Mouse (Mus musculus): ENCODE results near the gene Nmb.

Gene Nmb

DNA sequence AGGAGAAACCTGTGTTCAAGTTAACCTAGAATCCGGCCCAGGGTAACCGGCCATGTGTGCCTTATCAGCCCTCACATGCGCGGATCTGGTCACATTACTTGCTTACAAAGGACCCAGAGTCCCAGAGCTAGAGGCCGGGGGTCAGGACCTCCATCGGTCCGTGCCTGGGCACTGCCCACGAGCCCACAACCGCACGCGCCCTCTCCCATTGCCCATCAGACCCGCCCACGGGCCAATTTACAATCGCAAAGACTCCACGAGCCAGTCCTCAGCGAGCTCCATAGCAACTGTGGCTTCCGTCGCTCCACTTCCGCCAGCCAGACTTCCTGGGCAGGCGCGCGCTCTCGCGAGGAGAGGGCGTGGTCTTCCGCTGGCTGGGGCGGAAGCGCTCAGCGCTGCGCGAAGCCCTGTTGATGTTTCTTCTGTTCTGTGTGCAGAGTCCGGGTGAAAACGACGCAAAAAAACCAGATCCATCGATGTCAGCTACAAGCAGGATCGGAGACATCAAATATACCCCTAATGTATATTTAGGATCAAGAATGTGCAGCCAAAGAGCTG, 3.9 kb downstream of the Nmb start, which contains the start of gene Wdr73:
Wdr73 (minus strand) TSS at position 326 of the 558 bp plus-strand sequence.
- in situ Hi-C loops (cut with MboI, MseI), result no loop called here

GRCm38 (mm10) chr7:80897721-80898120, 7.2 kb downstream of the Nmb start:
- in situ Hi-C loops (cut with MboI, MseI), result no loop called here

- in situ Hi-C loops (cut with MboI, MseI), result no loop called here
Observed at GRCm38 (mm10) chr7:80897134-80897533, 7.7 kb downstream of the Nmb start.

DNA sequence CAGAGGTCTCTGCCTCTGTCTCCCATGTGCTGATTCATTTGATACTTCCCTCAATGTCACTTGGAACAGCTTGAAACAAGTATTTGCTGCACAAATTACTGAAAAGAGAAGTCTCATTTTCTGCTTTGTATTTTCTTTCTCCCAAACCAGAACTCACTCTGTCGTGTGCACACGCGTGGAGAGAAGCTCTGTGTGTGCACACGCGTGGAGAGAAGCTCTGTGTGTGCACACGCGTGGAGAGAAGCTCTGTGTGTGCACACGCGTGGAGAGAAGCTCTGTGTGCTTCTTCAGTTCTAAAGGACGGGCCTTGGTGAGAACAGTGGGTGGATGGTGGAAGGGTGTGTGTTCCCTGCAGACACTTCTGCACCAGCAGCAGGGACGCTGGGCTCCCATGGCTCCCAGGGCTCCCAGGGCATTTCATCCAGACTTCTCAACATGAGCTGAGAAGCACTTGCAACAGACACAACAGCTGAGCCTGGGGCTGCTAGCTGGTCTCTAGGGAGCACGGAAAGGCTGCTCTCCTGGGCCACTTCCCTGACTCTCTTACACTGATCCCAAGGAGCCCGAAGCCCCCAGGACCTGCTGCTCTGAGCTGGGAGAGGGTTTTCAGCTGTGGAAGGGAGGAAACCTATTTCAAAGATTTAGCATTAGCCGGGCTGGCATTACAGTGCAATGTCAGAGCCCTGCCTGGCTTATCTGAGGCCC, 9.9 kb downstream of the Nmb start:
- in situ Hi-C loops (cut with MboI, MseI), result no loop called here

DNA sequence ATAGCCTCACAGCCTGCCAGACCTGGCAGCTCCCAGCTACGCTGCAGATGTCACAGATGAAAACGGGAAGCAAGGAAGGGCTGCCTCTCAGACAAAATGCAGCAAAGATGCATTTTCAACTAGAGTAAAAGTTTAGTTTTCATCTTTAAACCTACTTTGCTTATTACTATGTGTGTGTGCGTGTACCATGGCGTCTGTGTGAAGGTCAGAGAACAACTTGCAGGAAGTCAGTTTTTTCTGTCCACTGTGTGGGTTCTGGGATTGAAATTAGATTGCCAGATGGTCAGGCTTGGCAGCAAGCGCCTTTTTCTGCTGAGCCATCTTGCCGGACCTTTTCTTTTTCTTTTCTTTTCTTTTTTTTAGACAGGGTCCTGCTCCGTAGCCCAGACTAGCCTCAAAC, 10.7 kb downstream of the Nmb start:
- in situ Hi-C loops (cut with MboI, MseI), result no loop called here

DNA sequence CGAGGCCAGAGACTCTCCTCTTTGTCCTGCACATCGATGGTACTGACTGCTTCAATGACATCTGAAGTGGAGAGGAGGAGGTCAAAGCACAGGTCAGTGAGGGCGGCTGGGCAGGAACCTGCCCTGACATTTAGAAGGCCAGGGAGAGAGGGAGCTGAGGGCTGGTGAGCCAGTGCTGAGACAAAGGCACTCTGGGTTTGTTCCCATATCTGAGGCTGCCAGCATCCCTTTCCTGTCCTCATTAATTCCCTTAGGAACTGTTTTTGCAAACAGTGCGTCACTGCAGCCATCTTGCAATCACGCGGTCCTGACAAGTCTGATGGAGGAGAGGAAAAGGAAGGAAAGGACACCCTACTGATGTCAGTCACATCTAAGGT, 11.1 kb downstream of the Nmb start:
- in situ Hi-C loops (cut with MboI, MseI), result no loop called here

DNA sequence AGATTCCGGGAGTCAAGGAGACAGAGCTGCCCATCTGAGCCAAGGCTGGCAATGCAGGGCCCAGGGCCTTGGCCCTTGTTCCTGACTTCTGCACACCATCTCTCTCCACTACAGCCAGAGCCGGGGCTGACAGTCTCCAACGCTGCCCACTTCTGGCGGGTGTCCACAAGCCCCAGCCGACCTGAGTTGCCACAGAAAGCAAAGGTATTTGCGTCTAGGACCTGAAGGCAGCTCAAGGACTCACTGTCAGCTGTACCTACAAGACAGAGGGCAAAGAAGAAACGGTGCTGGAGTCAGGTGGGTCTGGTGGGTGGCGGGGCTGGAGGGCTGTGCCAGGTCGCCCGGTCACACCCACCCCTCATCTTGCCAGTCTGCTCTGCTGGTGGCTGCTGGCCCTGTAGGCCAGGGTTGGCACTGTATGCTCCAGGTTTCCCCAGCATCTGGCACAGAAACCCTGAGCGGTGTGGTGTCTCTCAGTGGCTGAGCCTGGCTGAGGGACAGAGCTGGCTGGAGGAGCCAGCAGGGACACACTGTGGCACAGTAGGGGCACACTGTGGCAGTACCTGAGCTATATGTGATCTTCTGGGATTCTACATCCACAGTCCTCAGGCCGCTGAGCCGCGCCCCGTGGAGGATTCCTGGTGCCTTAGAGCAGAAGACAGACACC, 11.7 kb downstream of the Nmb start:
- in situ Hi-C loops (cut with MboI, MseI), result no loop called here

DNA sequence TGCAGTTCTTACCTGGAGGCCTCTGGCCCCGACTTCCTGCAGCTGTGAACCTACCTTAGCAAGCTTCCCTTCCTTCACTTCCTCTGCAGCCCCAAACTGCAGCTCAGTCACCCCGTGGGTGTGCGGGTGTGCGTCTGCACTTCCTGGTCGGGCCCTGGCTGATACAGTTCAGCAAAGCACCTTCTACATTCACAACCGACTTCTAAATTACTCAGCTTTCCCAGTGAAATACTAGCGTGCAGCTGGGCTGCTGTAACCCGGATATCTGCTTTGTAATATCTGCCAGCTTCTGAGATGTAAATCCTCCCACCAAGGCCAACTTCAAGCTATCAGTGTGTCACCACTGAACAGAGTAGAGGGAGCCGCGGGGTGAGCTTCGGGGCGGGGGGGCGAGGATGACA, 15.0 kb downstream of the Nmb start:
- in situ Hi-C loops (cut with MboI, MseI), result loop anchor here (10.0 kb wide), 1 partner anchor 165 kb away; the partner anchor contains the start of gene Alpk3

DNA sequence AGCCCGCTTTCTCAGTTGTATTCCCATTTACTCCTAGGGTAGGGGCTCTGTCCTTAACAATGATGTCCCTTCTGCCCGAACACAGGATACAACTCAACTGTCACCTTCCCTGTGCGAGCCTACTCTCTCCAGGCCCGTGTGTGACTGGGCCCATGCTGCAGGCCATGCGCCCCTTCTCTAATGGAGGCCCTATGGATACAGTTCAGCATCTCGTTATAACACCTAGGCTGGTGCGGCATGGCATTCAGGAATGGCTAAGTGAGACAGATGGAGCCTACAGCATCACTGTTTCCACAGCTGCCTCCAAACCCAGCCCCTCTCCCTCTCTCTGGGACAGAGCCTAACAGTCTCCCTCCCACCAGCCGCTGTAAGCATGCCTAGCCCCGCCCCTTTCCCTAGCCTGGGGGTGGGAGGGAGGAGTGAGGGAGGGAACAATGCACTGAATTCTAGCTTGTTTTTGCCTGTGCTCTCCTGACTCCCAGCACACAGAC, 15.8 kb downstream of the Nmb start:
- in situ Hi-C loops (cut with MboI, MseI), result loop anchor here (10.0 kb wide), 1 partner anchor 166 kb away; the partner anchor contains the start of gene Alpk3

- in situ Hi-C loops (cut with MboI, MseI), result loop anchor here (10.0 kb wide), 1 partner anchor 166 kb away; the partner anchor contains the start of gene Alpk3
Observed at GRCm38 (mm10) chr7:80888595-80888994, 16.3 kb downstream of the Nmb start.

DNA sequence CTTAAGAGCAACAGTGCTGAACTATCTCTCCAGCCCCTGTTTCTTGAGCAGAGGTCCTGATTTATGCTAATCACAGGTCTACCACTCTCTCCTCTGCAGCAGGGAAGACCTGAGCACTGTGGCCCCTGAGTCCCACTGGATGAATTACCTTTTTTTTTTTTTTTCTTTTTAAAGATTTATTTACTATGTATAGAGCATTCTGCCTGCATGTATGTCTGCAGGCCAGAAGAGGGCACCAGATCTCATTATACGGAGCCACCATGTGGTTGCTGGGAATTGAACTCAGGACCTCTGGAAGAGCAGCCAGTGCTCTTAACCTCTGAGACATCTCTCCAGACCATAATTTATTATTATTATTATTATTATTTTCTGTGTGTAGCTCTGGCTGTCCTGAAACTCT, 19.2 kb downstream of the Nmb start:
- in situ Hi-C loops (cut with MboI, MseI), result loop anchor here (10.0 kb wide), 1 partner anchor 169 kb away; the partner anchor contains the start of gene Alpk3

GRCm38 (mm10) chr7:80882830-80883505, 21.9 kb downstream of the Nmb start:
- in situ Hi-C loops (cut with MboI, MseI), result loop anchor here (10.0 kb wide), 1 partner anchor 172 kb away; the partner anchor contains the start of gene Alpk3

- in situ Hi-C loops (cut with MboI, MseI), result no loop called here
Observed at GRCm38 (mm10) chr7:80875727-80876126, 29.1 kb downstream of the Nmb start.

- in situ Hi-C loops (cut with MboI, MseI), result no loop called here
Observed at GRCm38 (mm10) chr7:80873631-80874030, 31.2 kb downstream of the Nmb start.

DNA sequence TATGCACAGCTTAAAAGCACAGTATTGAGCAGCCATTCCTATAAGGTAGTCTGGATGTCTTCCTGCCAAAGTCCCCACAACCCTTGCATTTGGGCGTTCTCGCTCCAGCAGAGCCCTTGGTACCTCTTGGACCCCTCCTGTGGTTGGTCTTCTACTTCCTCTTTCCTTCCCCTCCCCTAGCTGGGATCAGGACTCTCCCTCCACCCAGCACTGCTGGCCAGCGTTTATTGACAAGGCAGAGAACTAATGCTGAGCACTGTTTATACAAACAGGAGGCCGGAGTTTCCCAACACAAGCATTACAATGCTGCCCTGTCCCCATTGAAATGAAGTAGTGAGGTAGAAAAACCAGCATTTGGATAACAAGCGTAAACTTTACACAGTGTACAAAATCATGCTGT, 31.8 kb downstream of the Nmb start:
- in situ Hi-C loops (cut with MboI, MseI), result no loop called here

DNA sequence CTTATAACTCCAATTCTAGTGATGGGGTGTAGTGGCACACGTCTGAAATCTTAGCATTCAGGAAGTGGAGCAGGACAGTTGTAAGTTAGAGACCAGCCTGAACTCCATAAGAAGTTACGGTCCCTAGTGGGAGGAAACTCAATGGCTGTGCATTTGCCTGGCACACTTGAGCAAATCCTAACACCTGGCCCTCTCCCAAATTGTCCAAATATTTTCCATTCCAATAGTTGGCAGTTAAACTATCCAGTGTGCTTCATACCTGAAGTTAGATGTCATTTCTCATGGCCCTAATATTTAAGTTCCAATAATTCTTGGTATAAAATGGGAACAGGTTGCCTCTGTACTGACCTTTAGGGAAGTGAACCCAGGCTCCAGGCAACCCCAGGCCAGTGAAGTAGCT, 36.2 kb downstream of the Nmb start:
- in situ Hi-C loops (cut with MboI, MseI), result no loop called here

DNA sequence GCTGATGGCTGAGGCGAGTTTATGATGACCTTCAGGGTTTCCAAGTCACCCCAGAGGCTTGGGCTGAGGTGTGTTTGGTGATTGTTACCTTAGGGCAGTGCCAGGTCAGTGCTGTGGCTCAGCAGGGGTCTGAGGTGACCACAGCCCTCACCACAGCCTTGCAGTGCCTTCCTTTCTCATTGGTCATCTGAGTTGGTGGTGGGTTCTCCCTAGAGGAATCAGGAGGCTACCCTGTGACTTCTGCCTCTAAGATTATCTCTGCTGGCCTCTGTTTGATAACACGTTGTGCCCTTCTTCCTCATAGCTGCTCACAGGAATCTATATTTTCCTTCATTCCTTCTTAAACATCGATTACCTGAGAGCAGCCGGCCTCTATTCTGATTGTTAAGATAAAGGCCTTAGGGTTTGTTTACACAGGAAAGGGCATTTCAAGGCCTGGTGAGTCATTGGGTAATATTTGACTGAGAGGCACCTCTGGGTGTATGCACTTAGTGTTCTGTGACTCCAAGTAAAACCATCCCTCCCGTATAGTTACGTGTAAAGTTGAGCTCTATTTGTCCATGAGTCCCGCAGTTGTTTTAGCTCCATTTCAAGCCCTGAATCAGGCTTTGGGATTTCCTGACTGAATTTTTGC, 38.2 kb downstream of the Nmb start:
- in situ Hi-C loops (cut with MboI, MseI), result no loop called here

- in situ Hi-C loops (cut with MboI, MseI), result no loop called here
Observed at GRCm38 (mm10) chr7:80865521-80865920, 39.4 kb downstream of the Nmb start.

- in situ Hi-C loops (cut with MboI, MseI), result no loop called here
Observed at GRCm38 (mm10) chr7:80864831-80865230, 40.0 kb downstream of the Nmb start.

- in situ Hi-C loops (cut with MboI, MseI), result no loop called here
Observed at GRCm38 (mm10) chr7:80864151-80864550, 40.7 kb downstream of the Nmb start.

GRCm38 (mm10) chr7:80863520-80863919, 41.4 kb downstream of the Nmb start:
- in situ Hi-C loops (cut with MboI, MseI), result no loop called here

Measured in regulatory T cell (primary cell).